Mouse (Mus musculus): ENCODE measurements around the gene Psmb8.

- TF ChIP-seq POLR2A (IDR thresholded peaks at IDR 0.05; ENCODE audit: low read depth, low read length) (no peak), CTCF (IDR thresholded peaks at IDR 0.05; ENCODE audit: extremely low read depth, insufficient read length, insufficient replicate concordance, low read depth, low read length) (no peak)
These were observed at the start of gene Psmb8 for GRCm38 (mm10) chr17:34196941-34197894.
